Mouse (Mus musculus): ENCODE measurements around the gene Wdr73. TPM values are rescaled to one million over a fixed set of nuclear protein-coding genes. Genes with fewer than 3 reads are reported as not detected.

The Wdr73 gene
- polyA plus RNA-seq, 1 experiment from 2014 or later: 39.6 TPM

- no peaks in the 10 kb centered on the region for H3K36me3 ChIP-seq
Observed at GRCm38 (mm10) chr7:80843910-80844640, 57.0 kb downstream of the Wdr73 start.

GRCm38 (mm10) chr7:80843176-80843575, 57.9 kb downstream of the Wdr73 start:
- no peaks in the 10 kb centered on the region for H3K9me3 ChIP-seq
- H3K4me3 ChIP-seq: no peak overlapping the region
- H3K27me3 ChIP-seq (ENCODE audit: insufficient read depth, poor library complexity, severe bottlenecking): no peaks in the 10 kb centered on the region
- H3K36me3 ChIP-seq: no peaks in the 10 kb centered on the region
- no peak for DNase-seq (ENCODE audit: low spot score)
- H3K27ac ChIP-seq: no peak overlapping the region
- WGBS: 86% methylated on average over 1 of the region's 1 CpGs
- no peaks in the 10 kb centered on the region for H3K4me1 ChIP-seq

More at GRCm38 (mm10) chr7:80843910-80844640, 57.0 kb downstream of the Wdr73 start:
- Histone ChIP-seq H3K27me3 (ENCODE audit: insufficient read depth, poor library complexity, severe bottlenecking) (no peaks in the 10 kb centered on the region), H3K4me1 (peaks cover under 1% of the 10 kb centered on the region), H3K4me3 (no peak overlapping the region), H3K27ac (no peak overlapping the region), H3K9me3 (no peaks in the 10 kb centered on the region)
- DNase-seq (ENCODE audit: low spot score): peak; percentile 39
- WGBS: 87% methylated on average over 8 of the region's 8 CpGs

GRCm38 (mm10) chr7:80842132-80842531, 58.9 kb downstream of the Wdr73 start:
- 62% methylated on average over 5 of the region's 5 CpGs for WGBS
- Histone ChIP-seq H3K9me3 (no peaks in the 10 kb centered on the region), H3K27me3 (ENCODE audit: insufficient read depth, poor library complexity, severe bottlenecking) (no peaks in the 10 kb centered on the region), H3K4me1 (no peaks in the 10 kb centered on the region), H3K36me3 (no peaks in the 10 kb centered on the region), H3K4me3 (no peak overlapping the region), H3K27ac (no peak overlapping the region)
- DNase-seq (ENCODE audit: low spot score): peak; percentile 63

GRCm38 (mm10) chr7:80840937-80841336, 60.1 kb downstream of the Wdr73 start:
- no peaks in the 10 kb centered on the region for H3K9me3 ChIP-seq
- WGBS: 67% methylated on average over 4 of the region's 4 CpGs
- no peaks in the 10 kb centered on the region for H3K4me1 ChIP-seq
- no peak overlapping the region for H3K27ac ChIP-seq
- peak; percentile 27 for DNase-seq (ENCODE audit: low spot score)
- H3K4me3 ChIP-seq: no peak overlapping the region
- no peaks in the 10 kb centered on the region for H3K27me3 ChIP-seq (ENCODE audit: insufficient read depth, poor library complexity, severe bottlenecking)
- no peaks in the 10 kb centered on the region for H3K36me3 ChIP-seq

Other genes with a start within 250 kb of the Wdr73 start
- gene Crtc3, start 212.4 kb downstream of the Wdr73 start, polyA plus RNA-seq (2016; fragmentation: Nextera tagmentation; extraction: Ambion mirVana): 14.6 and 18.6 TPM in 2 replicates
- 37.7 and 39.5 TPM in 2 replicates for gene Iqgap1, start 75.3 kb downstream of the Wdr73 start, polyA plus RNA-seq (2016; fragmentation: Nextera tagmentation; extraction: Ambion mirVana)
- 2.3 and 2.5 TPM in 2 replicates for gene Zscan2, start 40.3 kb downstream of the Wdr73 start, polyA plus RNA-seq (2016; fragmentation: Nextera tagmentation; extraction: Ambion mirVana)
- 4.9 and 6.5 TPM in 2 replicates for gene Nmb, start 3.8 kb upstream of the Wdr73 start, polyA plus RNA-seq (2016; fragmentation: Nextera tagmentation; extraction: Ambion mirVana)
- gene Sec11a, start 46.5 kb upstream of the Wdr73 start, polyA plus RNA-seq (2016; fragmentation: Nextera tagmentation; extraction: Ambion mirVana): 167 and 206 TPM in 2 replicates
- 14.8 and 15.1 TPM in 2 replicates for gene Zfp592, start 92.4 kb upstream of the Wdr73 start, polyA plus RNA-seq (2016; fragmentation: Nextera tagmentation; extraction: Ambion mirVana)
- gene Alpk3, start 156.3 kb upstream of the Wdr73 start, polyA plus RNA-seq (2016; fragmentation: Nextera tagmentation; extraction: Ambion mirVana): 15.1 and 31.8 TPM in 2 replicates
- gene Slc28a1, start 213.5 kb upstream of the Wdr73 start, polyA plus RNA-seq (2016; fragmentation: Nextera tagmentation; extraction: Ambion mirVana): 0.09 and 0.17 TPM in 2 replicates

Measured in heart, embryonic 10.5 days (tissue).